Mouse (Mus musculus) Patski (cell line): ENCODE measurements around the gene Epc2. TPM values are rescaled to one million over a fixed set of nuclear protein-coding genes. Genes with fewer than 3 reads are reported as not detected.

Experiments
- ATAC-seq: fragments of 100-300 bp; one replicate; pipeline ENCODE4 v1.8.0; 2021
- CTCF ChIA-PET: fragments of 350-600 bp; sonication (Branson Sonifier 250); formaldehyde crosslinking; loops from one replicate; lab custom pipeline; 2022; ENCODE audit warnings: inconsistent platforms; lab: Charles Lee
- POLR2A ChIA-PET: fragments of 350-600 bp; sonication (Branson Sonifier 250); formaldehyde crosslinking; loops from one replicate; lab custom pipeline; 2022; ENCODE audit warnings: antibody characterized with exemption, inconsistent platforms; lab: Charles Lee
- DNase-seq: peaks from one replicate; pipeline ENCODE4 v3.0.0-alpha.2; 2011; ENCODE audit warnings: low read depth, low spot score
- H3K27me3 ChIP-seq: fragments of 371-371 bp; one replicate; pipeline ENCODE4 v1.5.1; 2021
- CTCF ChIP-seq: fragments of 100-300 bp; IDR thresholded peaks from one replicate; pipeline ENCODE4 v1.5.1; 2021
- in situ Hi-C: fragments of 300-500 bp; cut with MboI; formaldehyde crosslinking; loops from 3 replicates; pipeline ENCODE4 v1.11.1; 2018; ENCODE audit warnings: low pct_unique_long_range_greater_than_20kb, mixed read lengths
- polyA plus RNA-seq: library from polyadenylated mRNA; unstranded; gene quantifications from one replicate; pipeline ENCODE4 v1.2.3, GENCODE M21; 2021

The Epc2 gene
- polyA plus RNA-seq, 1 experiment from 2014 or later, result 23.2 TPM

DNA sequence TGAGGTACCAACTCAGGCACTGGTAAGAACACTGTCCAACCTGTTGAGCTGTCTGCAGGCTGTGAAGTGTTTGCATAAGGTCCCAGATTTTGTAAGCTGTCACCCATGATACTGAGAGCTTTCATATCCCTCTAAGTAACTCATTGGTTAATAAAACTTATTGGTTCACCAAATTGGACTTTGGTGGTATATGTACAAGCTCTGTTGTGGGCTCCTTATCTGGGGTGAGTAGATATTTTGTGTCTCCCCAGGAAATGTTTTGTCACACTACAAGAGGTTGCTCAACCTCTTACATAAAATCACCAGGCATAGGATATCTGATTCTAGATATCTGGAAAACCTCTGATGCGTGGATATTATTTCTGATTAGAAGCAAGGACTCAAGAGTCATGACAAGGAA lies 20.3 kb upstream of the Epc2 start:
- ChIA-PET POLR2A (no interaction called here), CTCF (interaction anchor here (1.1 kb wide), 1 partner anchor 16 kb away, joined by 3 read pairs; no protein-coding TSS in a partner anchor)
- no peak for ATAC-seq
- H3K27me3 ChIP-seq, result peaks cover 21% of the 10 kb centered on the region
- no peak for TF ChIP-seq CTCF
- in situ Hi-C loops, result loop anchor here (25.0 kb wide), 1 partner anchor 519 kb away; no protein-coding TSS in a partner anchor
- DNase-seq, result no peak

DNA sequence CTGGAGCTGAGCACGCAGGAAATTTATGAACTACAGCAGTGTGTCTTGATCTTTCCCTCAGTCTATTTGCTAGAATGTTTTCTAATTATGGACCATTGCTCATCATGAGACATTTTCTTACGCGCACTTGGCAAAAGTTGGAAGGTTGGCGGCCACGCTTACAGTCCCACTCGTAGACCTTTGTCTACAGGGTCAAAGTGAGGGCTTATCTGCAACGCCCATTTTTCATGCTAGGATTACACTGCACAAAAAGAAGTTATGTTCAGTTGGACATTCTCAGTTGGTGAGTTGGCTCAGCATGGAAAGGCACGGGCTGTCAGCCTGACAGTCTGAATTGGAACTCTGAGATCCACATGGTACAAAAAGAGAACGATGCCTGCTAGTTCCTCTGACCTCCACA lies 18.1 kb upstream of the Epc2 start:
- CTCF ChIA-PET, result interaction anchor here (1.3 kb wide), 1 partner anchor 14 kb away, joined by 4 read pairs; no protein-coding TSS in a partner anchor
- POLR2A ChIA-PET, result no interaction called here

DNA sequence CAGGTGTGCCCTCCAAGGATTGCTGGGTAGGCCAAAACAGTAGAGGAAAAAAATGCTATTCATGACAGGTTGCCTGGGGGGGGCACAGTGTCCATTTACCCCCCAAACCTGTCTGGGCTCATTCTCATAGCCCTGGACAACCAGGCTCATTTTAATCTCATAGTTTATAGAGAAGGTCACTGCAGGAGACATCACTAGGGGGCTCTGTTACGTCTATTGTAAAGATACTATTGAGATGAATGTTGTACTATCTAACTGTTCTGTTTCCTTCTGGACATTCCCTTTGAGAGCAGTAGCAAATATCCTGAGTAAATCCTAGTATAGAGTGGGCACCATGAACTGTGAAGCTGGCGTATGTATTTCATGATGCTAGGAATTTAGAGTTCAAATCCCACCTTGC lies 5.0 kb upstream of the Epc2 start:
- POLR2A ChIA-PET, result no interaction called here
- no peak for TF ChIP-seq CTCF
- in situ Hi-C loops, result loop anchor here (5.0 to 25.0 kb wide), 3 partner anchors 266 to 829 kb away; no protein-coding TSS in a partner anchor
- CTCF ChIA-PET, result interaction anchor here (1.3 to 4.0 kb wide), 6 partner anchors 88 to 287 kb away, joined by 3 to 24 read pairs (median 10); no protein-coding TSS in a partner anchor
- ATAC-seq (no peak), DNase-seq (no peak)
- peaks cover 18% of the 10 kb centered on the region for H3K27me3 ChIP-seq

More for the DNA sequence above, 18.1 kb upstream of the Epc2 start:
- no peak for DNase-seq
- in situ Hi-C loops, result loop anchor here (25.0 kb wide), 1 partner anchor 521 kb away; no protein-coding TSS in a partner anchor
- ATAC-seq, result no peak
- no peak for TF ChIP-seq CTCF
- peaks cover 23% of the 10 kb centered on the region for H3K27me3 ChIP-seq

GRCm38 (mm10) chr2:49447586-49448475 lies 3.5 kb upstream of the Epc2 start:
- DNase-seq, result no peak
- in situ Hi-C loops, result loop anchor here (5.0 to 25.0 kb wide), 3 partner anchors 264 to 827 kb away; no protein-coding TSS in a partner anchor
- TF ChIP-seq CTCF, result peak; percentile 65
- H3K27me3 ChIP-seq, result peaks cover 18% of the 10 kb centered on the region
- ATAC-seq, result no peak
- ChIA-PET POLR2A (interaction anchor here (0.6 kb wide), 2 partner anchors 15 to 161 kb away, joined by 3 read pairs; no protein-coding TSS in a partner anchor), CTCF (interaction anchor here (0.8 to 4.0 kb wide), 14 partner anchors 12 to 286 kb away, joined by 3 to 24 read pairs (median 4); no protein-coding TSS in a partner anchor)

DNA sequence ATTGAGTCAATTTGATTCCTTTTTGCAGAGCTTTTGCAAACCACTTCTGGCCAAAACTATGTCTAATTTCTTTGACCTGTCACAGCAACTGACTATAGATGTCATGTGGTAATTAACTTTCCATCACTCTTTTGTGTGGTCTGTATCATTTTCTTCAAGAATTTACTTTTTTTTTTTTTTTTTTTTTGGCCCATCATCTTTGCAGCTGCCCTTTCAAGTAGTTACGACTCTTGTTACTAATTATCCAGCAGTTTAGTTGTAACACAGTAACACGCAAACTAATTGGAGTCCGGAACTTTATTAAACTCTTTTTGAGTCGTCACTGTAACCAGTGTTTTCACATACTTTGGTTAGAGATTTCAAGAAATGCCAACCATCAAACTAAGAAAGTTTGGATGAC lies 819 bp upstream of the Epc2 start:
- in situ Hi-C loops, result loop anchor here (5.0 kb wide), 1 partner anchor 172 kb away; no protein-coding TSS in a partner anchor
- ATAC-seq, result no peak
- no peak for TF ChIP-seq CTCF
- CTCF ChIA-PET, result interaction anchor here (1.3 to 4.0 kb wide), 2 partner anchors 262 to 283 kb away, joined by 4 to 24 read pairs; no protein-coding TSS in a partner anchor
- peaks cover 18% of the 10 kb centered on the region for H3K27me3 ChIP-seq
- no peak for DNase-seq
- POLR2A ChIA-PET, result no interaction called here

DNA sequence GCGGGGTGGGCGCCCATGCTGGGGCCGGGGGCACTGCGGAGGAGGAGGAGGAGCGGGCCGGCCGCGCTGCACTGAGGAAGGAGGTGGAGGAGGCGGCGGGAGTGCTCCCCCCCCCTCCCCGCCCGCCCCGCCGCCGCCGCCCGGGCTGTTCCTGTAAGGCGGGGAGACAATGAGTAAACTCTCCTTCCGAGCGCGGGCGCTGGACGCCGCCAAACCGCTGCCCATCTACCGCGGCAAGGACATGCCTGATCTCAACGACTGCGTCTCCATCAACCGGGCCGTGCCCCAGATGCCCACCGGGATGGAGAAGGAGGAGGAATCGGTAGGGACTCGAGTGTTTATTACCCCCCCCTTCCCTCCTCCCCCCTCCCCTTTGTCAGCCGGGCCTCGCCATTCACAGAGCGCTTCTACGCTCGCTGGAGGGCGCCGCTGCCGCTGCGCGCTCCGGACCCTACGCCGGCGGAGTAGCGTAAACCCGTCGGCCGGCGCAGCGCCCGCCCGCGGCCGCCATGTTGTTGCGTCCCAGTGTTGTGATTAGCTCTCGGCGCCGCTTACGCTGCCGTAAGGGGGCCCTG lies 438 bp downstream of the Epc2 start:
- peak; percentile 51 for TF ChIP-seq CTCF
- H3K27me3 ChIP-seq, result peaks cover 17% of the 10 kb centered on the region
- ATAC-seq, result peak; percentile 44
- DNase-seq, result peak; percentile 70
- ChIA-PET POLR2A (interaction anchor here (1.2 kb wide), 1 partner anchor 254 kb away, joined by 3 read pairs; no protein-coding TSS in a partner anchor), CTCF (no interaction called here)
- in situ Hi-C loops, result loop anchor here (5.0 kb wide), 1 partner anchor 171 kb away; no protein-coding TSS in a partner anchor

- POLR2A ChIA-PET, result interaction anchor here (0.8 to 1.2 kb wide), 2 partner anchors 19 to 253 kb away, joined by 3 read pairs; no protein-coding TSS in a partner anchor
- ATAC-seq, result peak; percentile 79
- in situ Hi-C loops, result loop anchor here (5.0 kb wide), 1 partner anchor 170 kb away; no protein-coding TSS in a partner anchor
Measured at GRCm38 (mm10) chr2:49452451-49453081, 1.3 kb downstream of the Epc2 start.

DNA sequence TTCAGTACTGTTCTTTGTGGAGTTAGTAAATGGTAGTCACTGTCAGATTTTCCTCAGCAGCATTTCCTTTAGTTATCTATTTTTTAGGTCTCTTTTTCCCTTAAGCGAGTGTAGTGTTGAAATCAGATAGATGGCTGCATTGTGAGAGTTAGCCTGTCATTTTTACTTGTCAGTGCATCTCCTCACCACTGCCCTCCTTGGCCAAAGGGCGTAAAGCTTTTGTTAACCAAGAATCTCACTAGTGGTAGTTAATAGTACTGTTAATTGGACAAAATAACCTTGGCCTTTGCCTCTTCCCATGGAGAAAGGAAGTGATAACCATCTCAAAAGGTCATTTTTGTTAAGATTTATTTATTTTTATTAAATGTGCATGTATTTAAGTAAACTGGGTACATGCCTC lies 6.5 kb downstream of the Epc2 start:
- ChIA-PET POLR2A (no interaction called here), CTCF (interaction anchor here (1.0 kb wide), 2 partner anchors 12 to 25 kb away, joined by 4 to 5 read pairs; no protein-coding TSS in a partner anchor)
- ATAC-seq, result no peak
- no peak for DNase-seq
- TF ChIP-seq CTCF, result no peak
- H3K27me3 ChIP-seq, result no peaks in the 10 kb centered on the region
- in situ Hi-C loops, result no loop called here

More at GRCm38 (mm10) chr2:49452451-49453081, 1.3 kb downstream of the Epc2 start:
- CTCF ChIA-PET, result interaction anchor here (1.1 to 1.3 kb wide), 2 partner anchors 117 to 118 kb away, joined by 3 read pairs; no protein-coding TSS in a partner anchor
- no peak for TF ChIP-seq CTCF
- H3K27me3 ChIP-seq, result peaks cover 10% of the 10 kb centered on the region
- peak; percentile 61 for DNase-seq

DNA sequence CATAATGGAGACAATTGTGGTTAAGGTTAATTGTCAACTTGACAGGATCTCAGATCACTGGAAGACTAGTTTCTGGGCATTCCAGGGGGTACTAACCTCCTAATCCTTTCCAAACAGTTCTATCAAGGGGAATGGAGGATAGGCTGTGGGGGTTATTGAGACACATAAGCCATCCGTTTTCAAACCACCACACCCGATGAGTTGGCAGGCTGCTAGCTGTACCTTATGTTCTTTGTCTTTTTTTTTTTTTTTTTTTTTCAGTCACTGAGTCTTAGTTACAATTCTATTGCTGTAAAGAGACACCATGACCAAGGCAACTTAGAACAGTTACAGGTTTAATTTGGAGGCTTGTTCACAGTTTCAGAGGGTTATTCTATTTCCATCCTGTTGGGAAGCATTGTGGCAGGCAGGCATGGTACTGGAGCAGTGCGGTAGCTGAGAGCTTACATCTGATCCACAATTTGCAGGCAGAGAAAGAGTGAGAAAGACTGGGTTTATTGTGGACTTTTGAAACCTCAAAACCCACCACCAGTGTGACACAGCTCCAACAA lies 14.5 kb downstream of the Epc2 start:
- in situ Hi-C loops, result no loop called here
- CTCF ChIA-PET, result interaction anchor here (1.2 to 2.1 kb wide), 2 partner anchors 11 to 18 kb away, joined by 3 to 5 read pairs; no protein-coding TSS in a partner anchor
- ATAC-seq (no peak), DNase-seq (no peak)
- POLR2A ChIA-PET, result no interaction called here
- no peaks in the 10 kb centered on the region for H3K27me3 ChIP-seq
- TF ChIP-seq CTCF, result no peak
